Mouse (Mus musculus) cerebellum, adult 9-10 months (tissue): ENCODE data around the gene Suv39h2.

Source experiments
- DNase-seq: peaks from one replicate; pipeline ENCODE4 v3.0.0; 2022

The Suv39h2 gene

DNA sequence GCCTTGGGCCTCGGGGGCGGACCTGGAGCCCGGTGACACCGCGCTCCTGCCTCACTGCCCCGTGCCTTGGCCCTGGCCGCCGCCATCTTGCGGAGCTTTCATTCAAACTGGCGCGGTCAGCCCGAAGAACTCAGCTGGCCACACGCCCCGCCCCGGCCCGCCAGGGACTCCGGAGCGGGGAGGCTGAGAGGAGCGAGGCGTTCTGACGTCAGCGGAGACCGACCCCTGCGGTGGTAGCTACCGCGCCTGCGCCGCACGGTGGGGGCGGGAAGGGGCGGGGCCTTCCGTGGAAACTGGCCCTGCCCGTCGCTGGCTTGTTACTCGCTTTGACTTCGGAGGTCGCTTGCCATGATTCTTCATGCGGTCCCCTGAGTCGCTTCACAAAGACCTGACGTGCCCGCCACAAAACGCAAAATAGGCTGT is at the start of gene Suv39h2:
Gene Suv39h2, minus strand, starts transcription at position 171 of the 423 bp plus-strand sequence.
- DNase-seq, result peak; percentile 95

DNA sequence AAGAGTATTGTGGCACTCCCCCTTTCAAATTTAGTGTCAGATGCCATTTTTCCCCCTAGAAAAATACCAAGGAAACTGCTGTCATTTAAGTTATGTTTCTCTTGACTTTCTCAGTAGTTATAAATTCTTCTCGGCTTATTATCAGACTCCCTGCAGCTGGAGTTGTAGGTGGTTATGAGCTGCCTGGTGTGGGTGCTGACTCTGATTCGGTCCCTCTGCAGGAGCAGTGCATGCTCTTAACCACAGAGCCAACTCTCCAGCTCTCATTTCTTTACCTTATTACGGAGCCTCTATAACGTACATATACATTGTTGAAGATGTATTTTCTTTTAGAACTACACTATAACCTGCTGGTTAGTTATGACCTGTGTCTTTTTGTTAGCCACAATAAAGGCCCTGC is 47.7 kb upstream of the Suv39h2 start:
- DNase-seq, result no peak

DNA sequence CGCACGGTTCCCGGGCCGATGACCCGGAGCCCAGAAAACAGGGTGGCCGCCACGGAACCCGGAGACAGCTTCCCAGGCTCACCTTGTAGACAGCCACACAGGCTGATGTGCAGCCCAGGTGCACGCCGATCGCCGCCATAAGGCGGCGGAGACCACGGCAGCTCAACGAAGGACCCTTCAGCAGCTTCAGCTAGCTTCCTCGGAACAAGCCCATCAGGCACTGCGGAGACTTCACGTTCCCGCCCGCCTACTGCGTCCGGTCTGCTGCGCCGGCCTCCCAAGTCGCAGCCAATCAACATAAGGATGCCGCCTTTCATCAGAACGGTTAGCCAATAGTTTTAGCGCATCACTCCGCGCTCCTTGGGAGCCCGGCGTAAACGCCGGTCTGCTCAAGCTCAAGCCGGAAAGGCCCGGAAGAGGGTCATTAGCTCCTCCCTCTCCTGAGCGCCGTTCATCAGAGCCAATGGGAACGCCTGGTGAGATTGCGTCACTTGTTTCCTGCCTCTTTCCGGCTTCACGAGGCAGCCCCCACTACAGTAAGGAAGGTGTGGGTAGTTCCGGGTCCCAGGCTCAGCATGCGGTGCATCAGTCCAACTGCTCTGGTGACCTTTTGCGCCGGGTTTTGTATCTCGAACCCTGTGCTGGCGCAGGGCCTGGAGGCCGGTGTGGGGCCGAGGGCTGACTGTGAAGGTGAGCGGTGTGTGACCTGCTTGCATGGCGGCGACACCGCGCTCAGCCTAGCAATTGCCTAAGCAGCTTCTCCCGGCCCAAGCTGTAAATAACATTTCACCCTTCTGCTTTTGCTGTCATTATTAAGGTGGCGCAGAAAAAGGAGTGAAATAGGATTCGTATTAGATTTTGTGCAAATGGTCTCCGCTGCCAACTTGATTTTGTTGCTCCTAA is 38.0 kb upstream of the Suv39h2 start, which contains the start of the genes Gm45902, Hspa14 and Cdnf:
Gene Gm45902, minus strand, starts transcription at position 239 of the 903 bp plus-strand sequence.
Gene Hspa14, minus strand, starts transcription at position 263 of the 903 bp plus-strand sequence.
Gene Cdnf, plus strand, starts transcription at position 479 of the 903 bp plus-strand sequence.
- peak; percentile 99 for DNase-seq

DNA sequence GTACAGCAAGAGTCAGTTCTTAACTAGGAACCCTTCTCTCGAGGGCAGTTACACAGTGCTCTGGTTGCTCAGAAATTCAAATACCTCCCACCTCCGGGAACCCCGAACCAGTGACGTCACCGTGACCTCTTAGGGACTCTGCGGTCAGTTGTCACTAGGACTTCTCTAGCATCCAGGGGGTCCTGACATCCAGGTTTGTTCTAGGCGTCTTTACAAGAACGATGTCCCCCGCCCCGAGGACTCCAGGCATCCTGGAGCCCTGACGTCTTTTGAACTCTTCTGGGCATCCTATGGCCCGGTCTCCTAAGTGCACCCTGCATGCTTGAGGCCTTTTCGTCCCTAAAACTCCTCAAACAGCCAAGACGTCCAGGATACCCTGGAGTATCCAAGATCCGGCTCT is 37.2 kb upstream of the Suv39h2 start:
- peak; percentile 72 for DNase-seq

DNA sequence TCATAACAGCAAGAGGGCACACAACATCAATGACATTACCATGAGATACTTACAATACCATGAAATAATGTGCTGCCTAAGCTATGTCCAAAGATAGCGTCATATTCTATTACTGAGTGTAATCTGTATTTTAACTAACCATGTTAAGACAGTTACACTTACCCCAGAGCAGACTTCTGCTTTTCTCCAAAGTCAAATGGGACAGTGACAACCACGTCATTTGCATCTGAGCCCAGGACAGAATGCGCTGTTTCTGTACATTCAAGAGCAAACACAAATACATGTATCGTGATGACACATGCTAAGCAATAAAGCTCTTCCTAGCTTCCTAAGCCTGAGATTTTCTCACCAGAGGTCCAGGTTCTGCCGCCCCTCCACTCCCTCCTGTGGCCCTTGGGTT is 26.1 kb upstream of the Suv39h2 start:
- DNase-seq, result no peak

DNA sequence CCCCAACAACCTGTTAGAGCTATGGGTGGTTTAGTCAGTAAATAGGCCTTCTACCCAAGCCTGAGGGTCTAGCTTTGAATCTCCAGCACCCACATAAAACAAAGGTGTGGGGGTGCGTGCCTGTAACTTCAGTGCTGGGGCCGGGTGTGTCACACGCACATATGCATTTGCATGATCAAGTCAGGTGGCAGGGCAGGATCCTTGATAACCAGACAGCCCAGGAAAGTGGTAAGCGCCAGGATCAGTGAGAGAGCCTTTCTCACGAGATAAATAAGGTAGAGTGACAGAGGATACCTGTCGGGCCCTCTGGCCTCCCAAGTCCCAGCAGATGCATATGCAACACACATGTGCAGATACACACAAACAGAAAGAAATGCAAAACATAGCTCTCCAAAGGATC is 24.7 kb upstream of the Suv39h2 start:
- DNase-seq, result no peak

DNA sequence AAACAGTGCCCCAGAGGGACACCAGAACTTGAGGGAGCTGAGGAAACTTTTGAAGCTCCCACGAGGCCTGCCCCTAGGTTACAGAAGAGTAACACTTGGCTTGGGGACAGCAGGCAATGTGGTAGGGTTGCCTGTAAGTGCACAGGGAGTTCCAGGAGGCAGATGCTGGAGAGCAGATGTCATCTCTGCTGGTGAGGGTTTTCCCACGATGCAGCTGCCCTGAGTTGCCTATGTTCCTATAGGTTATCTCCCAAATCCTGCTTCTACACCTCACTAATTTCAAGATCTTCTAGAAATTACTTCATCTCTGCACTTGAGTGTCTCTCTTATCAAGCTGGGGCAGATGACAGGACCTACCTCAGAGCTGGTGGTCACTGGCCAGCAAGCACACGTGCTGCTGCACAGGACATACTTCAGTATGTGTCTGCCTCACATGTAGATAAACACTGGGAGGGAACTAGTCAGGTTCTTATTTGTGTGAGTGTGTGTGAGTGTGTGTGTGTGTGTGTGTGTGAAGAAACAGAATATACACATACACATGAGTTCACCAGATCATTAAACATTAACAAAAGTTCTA is 19.1 kb upstream of the Suv39h2 start:
- no peak for DNase-seq

DNA sequence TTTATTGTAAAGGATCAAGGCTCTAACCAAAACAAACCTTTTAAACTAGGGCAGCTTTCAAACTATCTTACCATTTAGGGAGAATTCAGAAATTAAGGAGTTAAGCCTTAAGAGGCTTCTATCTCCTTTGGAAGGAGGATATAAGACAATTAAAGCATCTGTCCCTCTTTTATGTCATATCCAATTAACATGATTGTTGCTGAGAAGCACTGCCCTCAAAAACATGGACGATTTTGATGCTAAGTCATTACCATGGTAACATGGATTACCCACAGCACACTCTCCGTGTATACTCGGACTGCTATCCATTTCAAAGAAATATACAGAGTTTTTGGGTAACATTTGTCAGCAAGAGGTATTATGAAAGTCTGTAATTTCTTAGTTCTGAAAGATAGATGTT is 15.0 kb upstream of the Suv39h2 start:
- DNase-seq, result no peak

DNA sequence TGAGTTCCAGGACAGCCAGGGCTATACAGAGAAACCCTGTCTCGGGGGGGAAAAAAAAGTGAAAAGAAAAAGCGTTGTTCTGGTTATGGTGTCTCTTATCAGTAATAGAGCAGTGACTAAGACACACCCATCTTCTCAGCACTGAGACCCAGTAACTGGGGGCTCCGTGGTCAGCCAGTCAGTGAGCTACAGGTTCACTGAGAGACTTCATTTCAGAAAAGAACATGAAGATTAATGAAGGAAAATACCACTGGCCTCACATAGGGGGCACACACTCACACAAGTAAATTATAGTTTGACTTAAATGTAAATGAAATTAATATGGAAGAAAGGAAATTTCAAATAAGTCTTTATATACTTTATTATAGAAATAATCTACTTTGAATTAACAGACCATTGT is 5.4 kb upstream of the Suv39h2 start:
- DNase-seq, result no peak

DNA sequence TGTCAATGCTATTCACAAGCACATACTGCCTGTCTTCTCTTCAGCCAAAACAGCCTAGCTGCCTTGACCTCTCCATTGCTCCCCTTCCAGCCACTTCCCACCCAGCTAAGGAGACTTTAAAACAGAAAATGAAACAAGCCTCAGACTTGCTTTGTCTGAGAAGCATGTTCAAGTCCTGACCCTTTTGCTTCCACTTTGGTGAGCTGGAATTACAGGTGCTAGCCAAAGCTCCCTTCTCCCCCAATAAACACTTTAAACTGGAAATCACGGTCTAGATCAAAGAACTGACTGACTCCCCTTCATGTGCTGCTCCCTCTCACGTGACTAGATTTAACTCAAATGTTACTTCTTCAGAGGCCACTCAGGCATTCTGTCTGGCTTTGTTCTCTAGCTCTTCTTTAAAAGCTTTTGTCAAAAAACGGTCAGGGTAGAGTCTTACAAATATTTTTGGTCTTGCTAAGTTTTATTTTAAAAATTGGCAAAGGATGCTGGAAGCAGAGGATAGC is 968 bp upstream of the Suv39h2 start:
- peak; percentile 22 for DNase-seq

DNA sequence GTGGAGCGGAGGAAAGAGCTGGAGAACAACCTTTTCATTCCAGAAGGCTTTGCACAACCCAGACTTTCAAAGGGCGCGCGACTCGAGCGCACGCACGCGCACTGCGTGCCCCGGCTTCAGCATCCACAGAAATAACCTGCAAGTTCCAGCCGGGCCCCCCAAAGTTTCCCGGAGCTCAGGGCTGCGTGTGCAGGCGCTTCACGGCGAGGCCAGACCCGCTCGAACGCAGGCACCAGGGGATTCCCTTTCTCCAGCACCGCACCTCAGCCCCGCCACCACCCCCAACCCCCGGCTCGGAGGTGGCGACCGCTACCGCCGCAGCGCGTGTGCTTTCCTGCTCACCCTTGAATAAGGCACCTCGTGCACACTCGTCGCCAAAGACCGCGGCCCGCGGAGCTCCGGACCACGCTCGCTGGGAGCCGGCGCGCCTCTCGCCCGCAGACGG is 448 bp downstream of the Suv39h2 start:
- DNase-seq, result peak; percentile 70

DNA sequence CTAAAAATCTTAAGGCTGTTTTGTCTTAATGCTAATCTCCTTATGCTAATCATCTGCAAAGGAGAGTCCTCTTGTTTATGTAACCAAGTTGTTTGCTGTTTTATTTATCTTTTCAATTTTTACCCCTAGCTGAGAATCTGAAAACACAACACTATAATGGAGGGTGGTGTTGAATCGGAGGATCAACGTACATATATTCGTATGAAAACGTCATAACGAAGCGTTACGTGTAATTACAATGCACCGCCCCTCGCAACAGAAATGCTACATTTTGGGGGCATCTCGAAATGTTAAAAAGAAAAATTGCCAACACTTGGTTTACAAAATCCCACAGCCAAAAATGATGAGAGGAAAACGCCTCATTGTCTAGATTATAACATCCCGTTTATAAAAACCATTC is 940 bp downstream of the Suv39h2 start:
- DNase-seq, result no peak

DNA sequence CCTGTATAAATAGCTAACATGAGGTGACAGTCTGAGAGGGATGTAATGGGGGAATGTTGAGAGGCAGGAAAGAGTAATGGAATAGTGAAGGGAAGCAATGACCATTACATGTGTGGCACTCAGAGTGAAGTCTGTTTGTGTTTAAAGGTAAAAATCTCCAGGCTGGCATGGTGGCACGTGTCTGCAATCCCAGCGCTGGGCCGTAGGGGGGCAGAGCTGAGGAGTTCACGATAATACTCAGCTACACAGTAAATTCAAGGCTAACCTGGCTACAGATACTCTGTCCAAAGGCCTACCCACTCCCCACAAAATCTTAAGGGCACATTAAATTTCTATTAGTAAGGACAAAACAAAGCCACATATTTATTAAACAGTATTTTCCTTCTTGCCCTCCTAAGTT is 18.2 kb downstream of the Suv39h2 start:
- no peak for DNase-seq

DNA sequence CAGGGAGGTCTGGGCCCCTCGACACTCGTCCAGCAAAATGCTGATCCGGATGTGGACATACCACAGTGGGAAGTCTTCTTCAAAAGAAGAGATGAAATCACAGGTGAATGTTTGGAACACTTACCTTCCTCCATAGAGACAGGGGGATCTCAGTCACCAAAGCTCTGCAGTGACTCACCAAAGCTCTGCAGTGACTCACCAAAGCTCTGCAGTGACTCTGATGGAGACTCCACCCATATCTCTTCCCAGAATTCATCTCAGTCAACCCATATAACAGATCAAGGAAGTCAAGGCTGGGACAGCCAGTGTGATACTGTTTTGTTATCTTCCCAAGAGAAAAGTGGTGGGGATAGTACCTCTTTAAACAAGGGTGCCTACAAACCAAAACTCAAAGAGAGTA is 21.7 kb downstream of the Suv39h2 start:
- DNase-seq, result no peak

DNA sequence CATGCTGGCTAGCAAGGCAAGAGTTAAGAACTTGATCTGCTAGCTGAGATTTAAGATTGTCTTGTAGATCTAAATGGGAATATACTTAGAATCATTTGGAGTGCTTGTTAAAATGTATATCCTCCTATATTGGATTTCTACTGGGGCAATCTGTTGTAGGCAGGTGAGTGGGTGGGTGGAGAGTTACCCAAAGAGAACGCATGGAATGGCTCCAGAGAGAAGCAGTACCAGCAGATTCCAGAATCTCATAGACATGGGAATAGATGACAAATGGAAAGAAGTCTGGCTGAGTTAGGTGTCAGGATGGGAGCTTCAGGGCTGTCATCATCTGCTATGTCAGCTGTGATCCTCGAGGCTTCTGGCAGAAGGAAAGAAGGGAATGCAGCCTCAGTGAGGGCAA is 25.4 kb downstream of the Suv39h2 start:
- no peak for DNase-seq

DNA sequence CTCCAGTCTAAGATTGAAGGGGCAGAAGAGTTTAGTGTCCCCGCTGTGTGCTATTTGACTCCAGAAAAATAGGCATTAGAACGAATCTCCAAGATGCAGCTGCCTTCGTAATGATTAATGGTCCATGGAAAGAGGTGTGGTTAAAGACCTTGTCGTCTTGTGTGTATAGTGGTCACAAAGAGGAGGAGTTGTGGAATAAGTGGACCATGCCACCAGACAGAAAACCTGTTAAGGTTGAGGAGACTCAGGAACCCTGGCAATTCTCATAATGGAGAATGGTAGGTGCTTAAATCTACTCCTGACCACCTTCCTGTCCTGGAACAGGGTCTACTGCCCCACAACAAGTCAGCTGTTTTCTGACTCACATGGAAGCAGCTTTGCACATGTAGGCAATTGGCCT is 28.8 kb downstream of the Suv39h2 start:
- no peak for DNase-seq

DNA sequence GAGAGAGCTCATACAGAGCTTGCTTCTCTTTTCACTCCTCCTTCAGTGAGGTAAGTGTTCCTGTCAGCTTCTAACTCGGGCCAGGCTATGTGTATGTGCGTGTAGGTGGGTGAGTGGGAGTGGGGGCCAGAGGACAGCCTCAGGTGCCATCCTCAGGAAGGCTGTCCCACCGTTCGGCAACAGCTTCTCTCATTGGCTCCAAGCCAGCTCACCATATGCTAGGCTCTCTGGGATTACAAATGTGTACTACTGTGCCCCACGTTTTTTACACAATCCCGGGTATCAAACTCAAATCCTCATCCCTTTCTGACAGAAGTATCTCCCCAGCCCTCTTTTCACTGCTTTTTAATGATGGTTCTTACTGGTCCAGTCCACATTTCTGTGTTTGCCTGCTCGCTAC is 30.6 kb downstream of the Suv39h2 start:
- DNase-seq, result peak; percentile 27

DNA sequence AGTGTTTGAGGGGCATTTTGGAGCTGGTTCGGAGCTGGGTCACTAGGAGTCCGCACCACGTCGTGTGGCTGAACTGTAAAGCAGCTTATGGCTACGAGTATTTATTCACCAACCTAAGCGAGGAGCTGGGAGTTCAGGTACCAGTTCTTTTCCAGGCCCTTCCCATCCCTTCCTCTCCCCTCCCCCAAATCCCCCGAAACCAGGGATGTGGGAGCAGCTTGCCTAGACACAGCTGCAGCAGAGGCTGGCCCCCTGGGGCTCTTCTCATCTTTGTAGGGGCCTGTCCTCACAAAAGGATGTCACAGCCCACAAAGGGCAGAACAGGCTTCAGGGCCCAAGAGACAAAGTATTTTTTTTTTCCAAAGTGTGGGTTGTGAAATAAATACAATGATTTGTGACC is 36.9 kb downstream of the Suv39h2 start:
- no peak for DNase-seq

DNA sequence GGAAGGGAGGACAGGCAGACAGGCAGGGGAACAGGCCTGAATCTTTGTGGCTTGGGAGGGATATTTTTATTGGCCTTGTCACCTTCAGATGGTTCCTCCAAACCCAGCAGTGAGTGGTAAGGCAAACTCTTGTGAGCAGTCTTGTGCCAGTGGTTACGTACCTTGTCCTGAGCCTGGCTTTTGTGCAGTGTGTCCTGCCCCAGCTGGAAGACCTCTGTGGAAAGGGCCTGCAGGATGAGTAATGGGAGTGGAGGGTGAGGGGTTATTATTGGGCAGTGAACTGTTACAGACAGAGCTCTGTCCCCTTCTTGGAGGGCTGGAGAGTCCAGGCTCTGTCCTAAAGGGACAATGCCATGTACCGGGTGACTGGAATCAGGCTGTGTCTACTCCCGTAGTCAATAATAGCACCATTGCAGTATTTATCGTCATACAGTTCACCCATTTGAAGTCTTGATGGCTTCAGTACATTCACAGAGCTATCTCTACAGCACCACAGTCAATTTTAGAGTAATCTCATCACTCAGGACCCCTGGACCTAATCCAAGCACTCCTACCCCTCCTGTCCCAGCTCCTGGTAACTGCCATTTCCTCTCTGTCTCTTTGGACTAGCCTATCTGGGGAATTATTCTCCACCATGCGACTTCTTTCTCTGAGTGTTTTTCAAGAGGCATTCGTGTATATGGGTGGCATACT is 39.3 kb downstream of the Suv39h2 start:
- no peak for DNase-seq

DNA sequence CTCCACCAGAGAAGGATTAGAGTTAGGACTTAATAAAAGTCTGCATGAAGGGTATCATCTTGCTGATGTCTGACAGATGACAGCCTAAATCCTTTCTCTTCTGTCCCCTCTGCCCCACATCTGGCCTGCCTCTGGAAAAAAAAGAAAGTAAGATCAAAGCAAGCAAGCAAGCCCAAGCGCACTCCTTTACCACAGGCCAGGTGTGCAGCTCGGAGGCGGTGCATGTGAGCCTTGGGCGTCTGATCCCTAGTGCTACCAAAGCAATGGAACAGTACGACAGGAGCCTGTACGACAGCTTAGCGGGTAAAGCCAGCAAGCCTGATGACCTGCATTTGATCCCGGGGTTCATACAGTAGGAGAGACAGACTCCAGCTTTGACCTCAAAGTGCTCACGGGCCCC is 43.9 kb downstream of the Suv39h2 start:
- DNase-seq, result no peak

DNA sequence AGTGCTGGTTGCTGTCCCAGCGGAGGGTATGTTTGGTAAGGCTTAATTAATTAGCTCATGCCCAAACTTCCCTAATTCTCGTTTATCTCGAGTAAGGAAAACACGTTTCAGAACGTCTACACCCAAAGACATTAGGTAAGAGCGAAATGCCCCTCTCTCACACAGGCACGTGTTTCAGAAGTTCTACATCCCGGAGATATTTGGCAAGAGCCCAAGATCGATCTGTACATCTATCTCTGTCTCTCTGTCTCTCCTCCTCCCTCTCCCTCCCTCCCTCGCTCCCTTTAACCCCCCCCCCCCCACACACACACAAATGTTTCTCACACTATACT is 50.3 kb downstream of the Suv39h2 start:
- DNase-seq, result no peak

DNA sequence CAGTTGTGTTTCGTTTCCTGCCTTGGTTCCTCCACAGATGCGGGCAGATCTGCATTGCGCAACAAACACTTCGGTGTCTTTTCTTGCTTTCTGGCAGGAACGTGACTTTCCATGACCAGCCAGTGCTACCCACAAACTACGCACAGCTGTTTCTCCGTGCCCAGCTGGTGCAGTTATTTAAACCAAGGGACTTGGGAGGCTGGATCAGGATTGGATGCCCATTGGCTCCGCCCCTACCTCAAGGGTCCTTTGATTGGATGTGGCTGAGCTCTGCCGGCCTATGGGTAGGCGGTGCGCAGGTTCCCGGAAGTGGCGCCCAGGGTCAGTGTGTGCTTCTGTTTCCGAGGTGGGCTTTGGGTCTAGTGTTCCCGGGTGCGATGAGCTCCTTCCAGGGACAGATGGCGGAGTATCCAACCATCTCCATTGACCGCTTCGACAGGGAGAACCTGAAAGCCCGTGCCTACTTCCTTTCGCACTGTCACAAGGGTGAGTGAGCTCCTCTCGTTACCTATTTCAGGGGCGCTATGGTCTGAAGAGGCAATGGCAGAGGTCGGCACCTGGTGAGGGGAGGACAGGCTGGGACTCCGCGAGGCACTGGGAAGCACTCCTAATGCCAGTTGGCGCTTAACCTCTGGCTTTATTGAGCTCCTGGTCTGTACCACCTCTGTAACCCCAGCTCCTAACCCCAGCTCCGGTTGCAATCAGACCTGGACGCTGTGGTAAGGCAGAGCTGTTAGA is 50.8 kb downstream of the Suv39h2 start, which contains the start of gene Dclre1c:
Gene Dclre1c, plus strand, starts transcription at position 291 of the 738 bp plus-strand sequence.
- DNase-seq, result peak; percentile 81

DNA sequence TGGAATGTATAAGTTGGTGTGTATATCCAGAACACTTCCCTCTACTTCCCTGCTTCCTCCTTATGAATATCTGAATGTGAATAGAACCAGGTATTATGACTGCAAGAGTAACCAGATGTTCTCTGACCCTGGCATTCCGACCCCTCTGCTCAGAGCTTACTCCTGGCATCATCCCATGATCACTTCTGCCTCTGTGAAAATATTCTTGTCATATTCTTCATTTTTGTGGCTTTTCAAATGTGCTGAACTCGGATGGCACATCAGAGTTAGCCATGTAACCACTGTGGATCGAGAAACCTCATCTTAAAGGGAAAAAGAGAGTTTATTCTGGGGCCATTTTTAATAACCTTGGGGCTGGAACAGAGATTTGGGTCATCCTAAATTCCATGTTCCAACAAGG is 52.3 kb downstream of the Suv39h2 start, which contains the start of gene Meig1:
Gene Meig1, minus strand, starts transcription at position 101 of the 400 bp plus-strand sequence.
- no peak for DNase-seq
